Mouse (Mus musculus): ENCODE data around the gene Chit1. TPM values are rescaled to one million over a fixed set of nuclear protein-coding genes. Genes with fewer than 3 reads are reported as not detected.

The Chit1 gene
- polyA plus RNA-seq, 1 experiment from 2014 or later: not detected

GRCm38 (mm10) chr1:134103861-134104260 is 7.2 kb upstream of the Chit1 start:
- no peak overlapping the region for H3K27ac ChIP-seq (ENCODE audit: low read length)
- no peak overlapping the region for H3K9ac ChIP-seq (replicated peaks; ENCODE audit: low read depth, low read length)
- H3K4me1 ChIP-seq (replicated peaks; ENCODE audit: control insufficient read depth, insufficient read depth, low read length): peaks cover 10% of the 10 kb centered on the region
- H3K4me3 ChIP-seq (replicated peaks; ENCODE audit: low read length): no peak overlapping the region
- H3K4me2 ChIP-seq (ENCODE audit: low read length): no peak overlapping the region
- H3K9me3 ChIP-seq (ENCODE audit: control insufficient read depth, low read length): no peaks in the 10 kb centered on the region
- no peak for ATAC-seq
- no peaks in the 10 kb centered on the region for H3K36me3 ChIP-seq (ENCODE audit: control insufficient read depth, insufficient read depth)
- H3K27me3 ChIP-seq (replicated peaks; ENCODE audit: control insufficient read depth, insufficient read depth, low read length): no peaks in the 10 kb centered on the region
- 60% methylated on average over 5 of the region's 5 CpGs for WGBS

- H3K4me1 ChIP-seq (replicated peaks; ENCODE audit: control insufficient read depth, insufficient read depth, low read length): 0 out of 2 replicates have a peak, but pooled peaks cover 2% of the 10 kb centered on the region
- H3K9ac ChIP-seq (replicated peaks; ENCODE audit: low read depth, low read length): no peak overlapping the region
- H3K36me3 ChIP-seq (ENCODE audit: control insufficient read depth, insufficient read depth): no peaks in the 10 kb centered on the region
- no peak for ATAC-seq
- WGBS: 82% methylated on average over 11 of the region's 11 CpGs
- no peak overlapping the region for H3K4me2 ChIP-seq (ENCODE audit: low read length)
- H3K4me3 ChIP-seq (replicated peaks; ENCODE audit: low read length): no peak overlapping the region
- H3K27me3 ChIP-seq (replicated peaks; ENCODE audit: control insufficient read depth, insufficient read depth, low read length): no peaks in the 10 kb centered on the region
- no peak overlapping the region for H3K27ac ChIP-seq (ENCODE audit: low read length)
- H3K9me3 ChIP-seq (ENCODE audit: control insufficient read depth, low read length): no peaks in the 10 kb centered on the region
These were observed 5.8 kb upstream of the Chit1 start for GRCm38 (mm10) chr1:134105043-134105763.

- Histone ChIP-seq H3K4me2 (ENCODE audit: low read length) (no peak overlapping the region), H3K27me3 (replicated peaks; ENCODE audit: control insufficient read depth, insufficient read depth, low read length) (no peaks in the 10 kb centered on the region), H3K4me3 (replicated peaks; ENCODE audit: low read length) (no peak overlapping the region), H3K4me1 (replicated peaks; ENCODE audit: control insufficient read depth, insufficient read depth, low read length) (0 out of 2 replicates have a peak, but pooled peaks cover 2% of the 10 kb centered on the region), H3K36me3 (ENCODE audit: control insufficient read depth, insufficient read depth) (no peaks in the 10 kb centered on the region), H3K27ac (ENCODE audit: low read length) (no peak overlapping the region), H3K9ac (replicated peaks; ENCODE audit: low read depth, low read length) (no peak overlapping the region), H3K9me3 (ENCODE audit: control insufficient read depth, low read length) (no peaks in the 10 kb centered on the region)
- 54% methylated on average over 3 of the region's 3 CpGs for WGBS
- no peak for ATAC-seq
These were observed 5.1 kb upstream of the Chit1 start for GRCm38 (mm10) chr1:134105764-134106430.

GRCm38 (mm10) chr1:134106719-134107118 is 4.3 kb upstream of the Chit1 start:
- no peak overlapping the region for H3K27ac ChIP-seq (ENCODE audit: low read length)
- H3K4me2 ChIP-seq (ENCODE audit: low read length): no peak overlapping the region
- WGBS: 2% methylated on average over 5 of the region's 5 CpGs
- H3K36me3 ChIP-seq (ENCODE audit: control insufficient read depth, insufficient read depth): no peaks in the 10 kb centered on the region
- no peaks in the 10 kb centered on the region for H3K27me3 ChIP-seq (replicated peaks; ENCODE audit: control insufficient read depth, insufficient read depth, low read length)
- H3K4me1 ChIP-seq (replicated peaks; ENCODE audit: control insufficient read depth, insufficient read depth, low read length): 0 out of 2 replicates have a peak, but pooled peaks cover 2% of the 10 kb centered on the region
- H3K9me3 ChIP-seq (ENCODE audit: control insufficient read depth, low read length): no peaks in the 10 kb centered on the region
- peak; percentile 49; the same call in 1 of the 2 replicates for ATAC-seq
- H3K9ac ChIP-seq (replicated peaks; ENCODE audit: low read depth, low read length): no peak overlapping the region
- no peak overlapping the region for H3K4me3 ChIP-seq (replicated peaks; ENCODE audit: low read length)

GRCm38 (mm10) chr1:134107777-134108176 is 3.3 kb upstream of the Chit1 start:
- no peak overlapping the region for H3K9ac ChIP-seq (replicated peaks; ENCODE audit: low read depth, low read length)
- 0 out of 2 replicates have a peak, but pooled peaks cover 2% of the 10 kb centered on the region for H3K4me1 ChIP-seq (replicated peaks; ENCODE audit: control insufficient read depth, insufficient read depth, low read length)
- no peak overlapping the region for H3K27ac ChIP-seq (ENCODE audit: low read length)
- no peak overlapping the region for H3K4me3 ChIP-seq (replicated peaks; ENCODE audit: low read length)
- WGBS: 81% methylated on average over 7 of the region's 7 CpGs
- ATAC-seq: no peak
- H3K4me2 ChIP-seq (ENCODE audit: low read length): no peak overlapping the region
- no peaks in the 10 kb centered on the region for H3K27me3 ChIP-seq (replicated peaks; ENCODE audit: control insufficient read depth, insufficient read depth, low read length)
- no peaks in the 10 kb centered on the region for H3K36me3 ChIP-seq (ENCODE audit: control insufficient read depth, insufficient read depth)
- no peaks in the 10 kb centered on the region for H3K9me3 ChIP-seq (ENCODE audit: control insufficient read depth, low read length)

GRCm38 (mm10) chr1:134110015-134110414 is 1.0 kb upstream of the Chit1 start:
- no peak overlapping the region for H3K9ac ChIP-seq (replicated peaks; ENCODE audit: low read depth, low read length)
- 92% methylated on average over 3 of the region's 3 CpGs for WGBS

GRCm38 (mm10) chr1:134110449-134110848 is 593 bp upstream of the Chit1 start:
- Histone ChIP-seq H3K27ac (ENCODE audit: low read length) (no peak overlapping the region), H3K4me1 (replicated peaks; ENCODE audit: control insufficient read depth, insufficient read depth, low read length) (peaks cover 3% of the 10 kb centered on the region; the same call in 1 of the 2 replicates), H3K9ac (replicated peaks; ENCODE audit: low read depth, low read length) (no peak overlapping the region), H3K36me3 (ENCODE audit: control insufficient read depth, insufficient read depth) (no peaks in the 10 kb centered on the region), H3K9me3 (ENCODE audit: control insufficient read depth, low read length) (no peaks in the 10 kb centered on the region), H3K4me2 (ENCODE audit: low read length) (no peak overlapping the region), H3K27me3 (replicated peaks; ENCODE audit: control insufficient read depth, insufficient read depth, low read length) (no peaks in the 10 kb centered on the region), H3K4me3 (replicated peaks; ENCODE audit: low read length) (no peak overlapping the region)
- ATAC-seq: no peak
- WGBS: 84% methylated on average over 5 of the region's 5 CpGs

More at GRCm38 (mm10) chr1:134110015-134110414, 1.0 kb upstream of the Chit1 start:
- H3K9me3 ChIP-seq (ENCODE audit: control insufficient read depth, low read length): no peaks in the 10 kb centered on the region
- no peak overlapping the region for H3K4me3 ChIP-seq (replicated peaks; ENCODE audit: low read length)
- H3K4me2 ChIP-seq (ENCODE audit: low read length): no peak overlapping the region
- H3K36me3 ChIP-seq (ENCODE audit: control insufficient read depth, insufficient read depth): no peaks in the 10 kb centered on the region
- no peak overlapping the region for H3K27ac ChIP-seq (ENCODE audit: low read length)
- H3K4me1 ChIP-seq (replicated peaks; ENCODE audit: control insufficient read depth, insufficient read depth, low read length): no peaks in the 10 kb centered on the region
- ATAC-seq: peak; percentile 14; the same call in 1 of the 2 replicates
- no peaks in the 10 kb centered on the region for H3K27me3 ChIP-seq (replicated peaks; ENCODE audit: control insufficient read depth, insufficient read depth, low read length)

- 69% methylated on average over 5 of the region's 5 CpGs for WGBS
- no peak overlapping the region for H3K9ac ChIP-seq (replicated peaks; ENCODE audit: low read depth, low read length)
These were observed 2.5 kb downstream of the Chit1 start for GRCm38 (mm10) chr1:134113560-134113959.

GRCm38 (mm10) chr1:134114018-134114417 is 3.0 kb downstream of the Chit1 start:
- H3K27ac ChIP-seq (ENCODE audit: low read length): no peak overlapping the region
- WGBS: 88% methylated on average over 7 of the region's 7 CpGs
- ATAC-seq: no peak
- H3K36me3 ChIP-seq (ENCODE audit: control insufficient read depth, insufficient read depth): no peaks in the 10 kb centered on the region
- no peaks in the 10 kb centered on the region for H3K9me3 ChIP-seq (ENCODE audit: control insufficient read depth, low read length)
- H3K4me1 ChIP-seq (replicated peaks; ENCODE audit: control insufficient read depth, insufficient read depth, low read length): peaks cover 6% of the 10 kb centered on the region
- H3K27me3 ChIP-seq (replicated peaks; ENCODE audit: control insufficient read depth, insufficient read depth, low read length): no peaks in the 10 kb centered on the region
- H3K4me3 ChIP-seq (replicated peaks; ENCODE audit: low read length): no peak overlapping the region
- no peak overlapping the region for H3K4me2 ChIP-seq (ENCODE audit: low read length)
- H3K9ac ChIP-seq (replicated peaks; ENCODE audit: low read depth, low read length): no peak overlapping the region

More at GRCm38 (mm10) chr1:134113560-134113959, 2.5 kb downstream of the Chit1 start:
- H3K4me3 ChIP-seq (replicated peaks; ENCODE audit: low read length): no peak overlapping the region
- ATAC-seq: no peak
- H3K27me3 ChIP-seq (replicated peaks; ENCODE audit: control insufficient read depth, insufficient read depth, low read length): no peaks in the 10 kb centered on the region
- H3K4me2 ChIP-seq (ENCODE audit: low read length): no peak overlapping the region
- peaks cover 6% of the 10 kb centered on the region for H3K4me1 ChIP-seq (replicated peaks; ENCODE audit: control insufficient read depth, insufficient read depth, low read length)
- H3K36me3 ChIP-seq (ENCODE audit: control insufficient read depth, insufficient read depth): no peaks in the 10 kb centered on the region
- no peak overlapping the region for H3K27ac ChIP-seq (ENCODE audit: low read length)
- H3K9me3 ChIP-seq (ENCODE audit: control insufficient read depth, low read length): no peaks in the 10 kb centered on the region
